Mouse (Mus musculus): ENCODE data around the gene Wasf2. TPM values are rescaled to one million over a fixed set of nuclear protein-coding genes. Genes with fewer than 3 reads are reported as not detected.

Wasf2 gene
- total RNA-seq, 2 experiments from 2014 or later: 27.3 to 34.8 TPM

DNA sequence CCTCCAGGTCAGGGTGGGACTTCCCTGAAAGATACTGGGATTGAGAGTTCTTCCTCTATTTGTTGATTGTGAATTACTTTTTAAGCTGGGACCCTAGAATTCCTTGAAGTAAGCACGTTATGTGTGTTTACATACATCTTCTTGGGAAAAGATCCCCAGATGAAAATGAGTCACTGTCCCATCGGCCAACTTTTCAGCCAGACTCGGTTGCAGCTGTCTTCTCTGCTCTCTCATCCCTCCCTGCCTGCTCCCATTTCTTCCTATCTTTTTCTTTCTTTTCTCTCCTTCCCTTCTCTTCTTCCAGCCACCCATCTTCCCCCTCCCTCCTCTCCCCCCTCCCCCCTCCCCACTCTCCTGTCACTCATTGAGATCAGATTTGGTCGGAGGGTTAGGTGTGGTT lies 64.7 kb downstream of the Wasf2 start:
- intact Hi-C loops (cut with DNase I): loop anchor here (10.0 kb wide), 1 partner anchor 60 kb away; the partner anchor contains the start of gene Wasf2
- no peak for DNase-seq (ENCODE audit: low spot score in 2 of 2)

DNA sequence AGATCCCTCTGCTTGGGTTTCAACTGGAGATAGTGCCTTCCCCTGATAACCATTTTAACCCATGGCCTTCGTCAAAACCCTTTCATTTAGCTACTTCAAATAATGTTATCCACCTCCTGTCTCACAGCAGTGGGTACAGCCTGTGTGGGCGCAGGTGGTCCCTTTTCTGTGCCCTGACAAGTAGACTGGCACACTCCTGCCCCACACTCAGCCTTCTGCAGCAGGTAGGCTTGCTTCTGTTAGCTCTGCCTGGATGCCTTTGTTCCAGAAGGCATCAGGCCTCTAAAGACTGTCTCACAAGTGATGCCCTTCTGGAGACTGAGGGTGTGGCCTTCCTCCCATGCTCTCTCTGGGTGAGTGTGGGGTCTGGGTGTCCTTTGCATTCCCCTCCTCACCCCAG lies 65.8 kb downstream of the Wasf2 start:
- DNase-seq (ENCODE audit: low spot score in 2 of 2): no peak
- intact Hi-C loops (cut with DNase I): loop anchor here (10.0 kb wide), 1 partner anchor 61 kb away; the partner anchor contains the start of gene Wasf2

DNA sequence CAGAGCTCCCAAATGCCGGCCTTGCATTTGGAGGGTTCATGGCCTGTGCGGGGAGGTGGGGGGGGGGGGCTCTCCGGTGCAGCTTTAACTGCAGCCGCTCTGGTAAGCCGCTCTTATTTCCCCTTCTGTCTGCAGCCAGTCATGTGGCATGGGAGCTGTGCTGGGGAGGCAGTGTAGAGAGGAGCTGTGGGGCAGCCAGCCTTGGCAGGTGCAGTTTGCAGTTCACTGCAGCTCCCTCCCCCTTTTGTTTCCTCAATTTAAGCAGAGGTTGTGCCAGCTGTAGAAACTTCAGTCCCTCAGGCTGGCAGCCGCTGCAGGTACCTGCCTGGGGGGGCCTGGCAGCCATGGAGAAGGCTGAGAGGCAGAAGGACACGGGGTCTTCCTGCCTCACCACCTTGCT lies 66.5 kb downstream of the Wasf2 start:
- intact Hi-C loops (cut with DNase I): loop anchor here (10.0 kb wide), 1 partner anchor 62 kb away; the partner anchor contains the start of gene Wasf2
- no peak for DNase-seq (ENCODE audit: low spot score in 2 of 2)

DNA sequence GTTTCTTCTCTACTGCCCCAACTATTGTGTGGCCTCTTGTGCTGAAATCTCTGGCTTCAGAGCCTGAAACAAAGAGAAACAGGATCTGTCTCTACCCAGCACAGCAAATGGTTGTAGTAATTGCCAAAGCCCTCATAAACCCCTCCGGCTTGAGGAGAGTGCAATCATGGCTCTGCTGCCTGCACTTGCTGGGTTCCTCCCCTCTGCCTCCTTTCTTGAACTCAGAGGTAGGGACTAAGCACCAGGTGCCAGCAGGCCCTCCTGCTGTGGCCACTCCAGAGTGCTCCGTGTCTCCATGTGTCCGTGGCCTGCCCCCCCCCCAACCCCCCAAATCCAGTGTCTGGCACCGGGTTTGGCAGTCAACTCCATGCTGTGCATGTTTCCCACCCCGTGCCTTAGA lies 67.0 kb downstream of the Wasf2 start:
- intact Hi-C loops (cut with DNase I): loop anchor here (10.0 kb wide), 1 partner anchor 63 kb away; the partner anchor contains the start of gene Wasf2
- DNase-seq (ENCODE audit: low spot score in 2 of 2): no peak

DNA sequence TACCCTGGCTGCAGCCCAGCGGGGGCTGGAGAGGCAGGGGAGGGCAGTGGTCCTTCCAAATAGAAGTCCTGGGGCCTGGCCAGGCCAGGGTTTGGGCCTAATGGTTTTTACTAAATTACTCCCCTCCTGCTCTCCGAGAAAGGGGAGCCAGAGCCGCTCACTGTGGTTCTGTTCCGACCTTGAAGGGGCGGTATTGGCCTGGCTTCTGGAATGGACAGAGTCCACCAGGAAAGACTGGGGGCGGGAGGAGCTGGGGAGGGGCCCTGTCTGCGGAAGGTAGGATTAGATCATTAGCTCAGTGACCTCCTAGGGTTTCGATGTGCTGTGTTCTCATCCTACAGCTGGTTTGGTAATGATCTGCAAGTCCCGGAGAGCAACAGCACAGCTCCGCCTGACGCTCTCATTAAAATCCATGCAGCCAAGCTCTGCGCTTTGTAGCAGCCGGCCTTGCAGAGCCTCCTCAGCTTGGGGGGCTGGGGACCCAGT lies 67.5 kb downstream of the Wasf2 start:
- no peak for DNase-seq (ENCODE audit: low spot score in 2 of 2)
- intact Hi-C loops (cut with DNase I): loop anchor here (10.0 kb wide), 1 partner anchor 63 kb away; the partner anchor contains the start of gene Wasf2

DNA sequence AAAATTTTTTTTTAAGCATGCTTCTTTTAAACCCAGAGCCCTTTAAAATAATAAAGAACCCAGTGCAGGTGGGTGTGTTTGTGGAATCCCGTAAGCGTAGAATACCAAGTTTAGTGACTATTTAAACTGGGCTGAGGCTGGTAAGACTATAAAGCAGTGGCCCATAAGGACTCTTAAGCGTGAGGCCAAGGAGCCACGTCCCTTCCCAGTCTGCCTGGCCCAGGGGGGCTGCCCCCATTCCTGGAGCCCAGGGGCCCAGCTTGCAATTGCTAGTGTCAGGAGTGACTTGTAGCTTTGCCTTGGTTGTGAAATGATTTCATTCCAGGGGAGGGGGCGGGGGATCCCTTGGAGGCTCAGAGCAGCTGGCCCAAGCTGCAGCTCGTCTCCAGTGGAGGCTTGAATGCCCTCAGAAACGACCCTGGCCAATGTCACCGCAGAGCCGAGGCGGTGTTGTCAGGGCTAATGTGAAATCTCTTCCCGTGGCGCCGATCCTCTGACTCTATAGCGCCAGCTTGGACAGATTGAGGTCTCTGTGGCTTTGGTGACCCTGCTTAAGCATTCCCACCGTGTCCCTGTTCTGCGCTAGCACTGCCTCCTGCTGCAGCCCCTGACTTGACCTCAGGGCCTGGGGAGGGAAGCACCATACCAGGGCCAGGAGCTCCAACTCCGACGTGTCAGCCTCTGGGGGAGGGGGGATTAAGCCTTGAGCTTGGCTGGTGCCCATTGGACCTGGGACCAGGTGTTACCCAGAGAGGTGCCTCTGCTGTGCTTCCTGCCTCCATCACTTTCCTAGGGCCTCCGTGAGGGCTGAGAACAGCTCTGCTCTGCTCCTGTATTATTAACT lies 68.3 kb downstream of the Wasf2 start:
- intact Hi-C loops (cut with DNase I): loop anchor here (10.0 kb wide), 1 partner anchor 64 kb away; the partner anchor contains the start of gene Wasf2
- no peak for DNase-seq (ENCODE audit: low spot score in 2 of 2)

DNA sequence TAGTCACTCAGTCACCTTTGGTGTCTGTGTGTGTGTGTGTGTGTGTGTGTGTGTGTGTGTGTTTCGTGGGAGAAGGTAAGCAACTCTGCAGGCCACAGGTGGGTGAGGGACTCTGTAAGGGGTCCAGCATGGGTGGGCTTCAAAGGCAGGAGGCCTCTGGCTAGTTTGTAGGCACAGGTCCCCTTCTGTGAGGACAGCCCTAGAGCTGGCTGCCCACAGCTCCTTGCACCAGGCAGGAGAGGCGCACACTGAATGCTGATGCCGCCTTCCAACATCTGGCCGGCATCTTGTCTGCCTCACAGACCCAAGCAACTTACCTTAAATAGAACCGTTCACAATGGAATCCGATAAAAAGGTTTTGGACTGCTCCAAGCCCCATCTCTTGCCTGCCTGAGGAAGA lies 69.4 kb downstream of the Wasf2 start:
- intact Hi-C loops (cut with DNase I): loop anchor here (10.0 kb wide), 2 partner anchors 65 to 255 kb away; partner anchors contain the start of gene Wasf2
- no peak for DNase-seq (ENCODE audit: low spot score in 2 of 2)

DNA sequence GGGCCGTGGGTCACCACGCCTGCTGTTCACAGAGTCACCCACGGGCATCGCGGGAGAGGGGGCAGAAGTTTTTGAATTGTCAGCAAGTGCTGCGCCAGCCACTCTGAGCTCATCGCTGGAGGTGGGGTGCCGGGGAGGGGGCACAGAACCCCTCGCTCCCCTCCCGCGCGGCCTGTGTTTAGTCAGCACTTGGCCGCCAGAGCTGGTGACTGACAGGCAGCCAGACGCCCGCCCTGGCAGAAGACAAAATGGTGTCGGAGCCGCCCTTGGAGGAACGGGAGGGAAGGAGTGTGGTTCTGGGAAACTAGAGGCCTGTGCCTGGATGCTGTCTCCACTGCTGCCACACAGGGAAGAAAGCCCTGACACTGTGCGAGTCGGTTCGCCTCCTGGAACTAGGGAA lies 70.0 kb downstream of the Wasf2 start:
- DNase-seq (ENCODE audit: low spot score in 2 of 2): peak in 1 of 2 experiments; percentile 56
- intact Hi-C loops (cut with DNase I): loop anchor here (10.0 kb wide), 1 partner anchor 254 kb away; no protein-coding TSS in a partner anchor

DNA sequence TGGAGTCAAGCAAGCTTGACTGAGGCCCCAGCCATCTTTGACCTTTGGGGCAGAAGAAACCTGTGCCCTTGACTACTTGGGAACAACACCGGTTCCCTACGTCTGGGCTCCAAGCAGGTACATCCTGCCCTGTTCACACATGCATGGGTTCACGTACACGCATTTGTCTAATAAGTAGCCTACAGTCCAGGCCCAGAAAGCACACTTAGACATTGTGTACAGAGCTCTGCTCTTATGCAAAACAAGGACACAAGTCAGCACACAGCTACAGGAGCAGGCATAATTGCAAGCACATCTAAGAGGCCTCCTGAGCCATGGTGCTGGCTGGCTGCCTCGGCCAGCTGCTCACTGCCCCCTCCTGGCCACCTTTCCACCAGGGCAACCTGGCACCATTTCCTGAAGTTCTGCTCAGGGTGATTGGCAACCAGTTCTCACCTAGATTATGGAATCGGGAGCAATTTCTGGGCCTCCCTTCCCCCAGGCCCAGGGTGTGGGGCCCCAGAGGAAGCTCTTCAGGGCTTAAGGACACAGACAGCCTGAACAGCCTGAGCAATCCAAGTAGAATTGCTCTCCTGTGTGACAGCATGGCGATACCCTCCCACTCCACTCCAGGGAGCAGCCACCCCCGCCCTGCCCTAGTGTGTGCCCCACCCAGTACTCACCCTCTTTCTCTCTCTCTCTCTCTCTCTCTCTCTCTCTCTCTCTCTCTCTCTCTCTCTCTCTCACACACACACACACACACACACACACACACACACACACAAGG lies 70.9 kb downstream of the Wasf2 start:
- intact Hi-C loops (cut with DNase I): loop anchor here (10.0 kb wide), 1 partner anchor 254 kb away; no protein-coding TSS in a partner anchor
- peak; percentile 52 to 64 for DNase-seq (ENCODE audit: low spot score in 2 of 2)

DNA sequence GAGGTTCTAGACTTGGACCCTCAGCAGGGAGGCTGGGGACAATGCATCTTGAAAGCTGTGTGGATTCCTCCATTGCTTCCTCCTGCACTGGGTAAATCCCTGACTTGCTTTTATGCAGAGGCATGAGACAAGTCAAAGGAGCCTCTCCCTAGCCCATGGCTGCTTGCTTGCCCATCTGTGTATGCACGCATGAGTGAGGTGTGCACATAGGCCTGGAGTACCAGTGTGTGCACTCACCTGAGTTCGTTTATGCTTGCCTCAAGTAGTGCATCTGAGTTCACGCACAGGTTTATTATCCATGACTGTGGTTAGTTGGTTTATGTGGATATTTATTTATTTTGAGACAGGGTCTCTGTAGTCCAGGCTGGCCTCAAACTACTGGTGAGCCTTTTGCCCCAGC lies 71.9 kb downstream of the Wasf2 start:
- DNase-seq (ENCODE audit: low spot score in 2 of 2): no peak
- intact Hi-C loops (cut with DNase I): loop anchor here (10.0 kb wide), 1 partner anchor 253 kb away; no protein-coding TSS in a partner anchor

DNA sequence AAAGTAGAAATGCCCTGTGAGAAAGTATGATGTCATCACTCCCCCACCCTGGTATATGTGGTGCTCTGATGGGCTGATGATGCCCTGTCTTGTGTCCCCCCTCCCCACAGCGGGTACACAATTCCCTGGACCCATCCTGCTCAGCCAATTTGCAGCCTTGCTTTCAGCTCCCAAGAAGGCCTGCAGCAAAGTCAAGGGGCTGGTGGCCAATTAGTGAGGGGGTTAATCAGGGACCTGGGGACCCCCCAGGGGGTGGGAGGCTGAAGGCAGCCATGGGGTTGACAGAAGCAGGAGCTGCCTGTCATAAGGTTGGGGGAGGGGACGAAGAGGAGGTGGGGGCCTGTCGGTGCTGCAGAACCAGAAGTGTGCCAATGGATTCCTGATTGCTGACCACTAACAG lies 73.3 kb downstream of the Wasf2 start:
- intact Hi-C loops (cut with DNase I): loop anchor here (10.0 kb wide), 1 partner anchor 251 kb away; no protein-coding TSS in a partner anchor
- no peak for DNase-seq (ENCODE audit: low spot score in 2 of 2)

DNA sequence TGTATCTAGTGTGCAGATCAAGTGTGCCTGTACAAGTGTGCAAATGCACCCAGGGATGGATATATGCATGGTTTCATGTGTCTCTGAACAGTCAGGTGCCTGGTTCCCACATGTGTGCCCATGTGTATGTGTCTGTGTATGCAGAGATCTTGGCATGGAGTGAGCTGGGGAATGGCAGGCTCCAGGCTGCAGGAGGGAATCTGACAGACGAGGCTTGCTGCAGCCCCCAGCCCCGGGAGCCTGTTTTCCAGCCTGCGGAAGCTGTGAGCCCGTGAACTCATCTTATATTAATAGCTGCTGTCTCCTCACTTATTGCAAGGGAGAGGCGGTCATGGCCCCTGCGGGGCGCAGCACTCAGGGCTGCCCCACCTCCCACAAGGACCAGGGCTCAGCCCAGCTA lies 74.1 kb downstream of the Wasf2 start:
- DNase-seq (ENCODE audit: low spot score in 2 of 2): no peak
- intact Hi-C loops (cut with DNase I): loop anchor here (10.0 kb wide), 1 partner anchor 250 kb away; no protein-coding TSS in a partner anchor

DNA sequence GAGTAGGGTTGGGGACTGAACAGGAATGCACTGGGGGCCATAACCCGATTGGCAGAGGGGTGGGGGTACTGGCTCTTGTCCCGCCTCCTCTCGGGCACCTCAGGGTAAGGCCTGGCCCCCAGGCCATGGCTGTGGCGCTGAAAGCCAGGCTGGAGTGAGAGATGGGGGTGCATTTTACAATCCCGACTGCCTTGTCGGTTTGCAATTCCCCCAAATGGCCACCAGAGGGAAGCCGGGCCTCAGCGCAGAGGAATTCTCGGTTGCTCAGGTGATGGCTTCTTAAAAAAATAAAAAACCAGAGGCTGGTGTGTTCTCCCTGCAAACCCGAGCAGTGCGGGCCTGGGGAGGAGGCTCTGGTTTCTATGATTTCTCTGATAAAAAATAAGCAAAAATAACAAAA lies 79.1 kb downstream of the Wasf2 start:
- intact Hi-C loops (cut with DNase I): loop anchor here (10.0 kb wide), 1 partner anchor 245 kb away; no protein-coding TSS in a partner anchor
- DNase-seq (ENCODE audit: low spot score in 2 of 2): peak; percentile 70

DNA sequence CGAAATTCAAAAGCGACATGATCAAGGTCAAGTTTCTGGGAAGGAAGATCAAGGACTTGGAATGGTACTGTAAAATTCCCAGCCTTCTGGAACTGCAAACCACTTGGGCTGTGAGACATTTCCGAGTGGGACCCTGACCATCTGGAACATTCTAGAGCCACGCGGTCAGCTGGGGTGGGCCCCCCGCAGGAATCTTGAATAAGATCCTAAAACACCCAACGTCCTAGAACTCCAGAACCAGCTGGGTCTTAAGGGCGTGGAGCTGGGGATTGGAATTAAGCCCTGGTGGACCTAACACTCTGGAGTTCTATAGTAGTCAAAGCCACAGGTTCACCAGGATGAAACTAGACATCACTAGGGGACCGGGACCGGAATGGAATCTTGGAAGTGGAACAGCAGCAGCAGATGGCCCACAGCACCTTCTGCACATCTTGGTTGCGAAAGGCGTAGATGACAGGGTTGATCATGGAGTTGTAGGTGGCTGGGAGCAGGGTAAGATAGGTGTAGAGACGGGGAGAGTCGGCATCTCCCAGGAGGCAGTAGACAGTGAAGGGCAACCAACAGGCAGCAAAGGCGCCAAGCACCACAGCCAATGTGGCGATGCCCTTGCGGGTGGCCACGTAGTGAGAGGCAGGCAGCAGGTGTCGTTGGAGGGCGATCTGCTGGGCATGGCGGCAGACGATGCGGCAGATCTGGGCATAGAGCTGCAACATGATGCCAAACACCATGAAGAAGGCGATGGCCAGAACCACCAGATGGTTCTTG lies 79.9 kb downstream of the Wasf2 start:
- DNase-seq (ENCODE audit: low spot score in 2 of 2): no peak
- intact Hi-C loops (cut with DNase I): loop anchor here (10.0 kb wide), 1 partner anchor 265 kb away; no protein-coding TSS in a partner anchor

DNA sequence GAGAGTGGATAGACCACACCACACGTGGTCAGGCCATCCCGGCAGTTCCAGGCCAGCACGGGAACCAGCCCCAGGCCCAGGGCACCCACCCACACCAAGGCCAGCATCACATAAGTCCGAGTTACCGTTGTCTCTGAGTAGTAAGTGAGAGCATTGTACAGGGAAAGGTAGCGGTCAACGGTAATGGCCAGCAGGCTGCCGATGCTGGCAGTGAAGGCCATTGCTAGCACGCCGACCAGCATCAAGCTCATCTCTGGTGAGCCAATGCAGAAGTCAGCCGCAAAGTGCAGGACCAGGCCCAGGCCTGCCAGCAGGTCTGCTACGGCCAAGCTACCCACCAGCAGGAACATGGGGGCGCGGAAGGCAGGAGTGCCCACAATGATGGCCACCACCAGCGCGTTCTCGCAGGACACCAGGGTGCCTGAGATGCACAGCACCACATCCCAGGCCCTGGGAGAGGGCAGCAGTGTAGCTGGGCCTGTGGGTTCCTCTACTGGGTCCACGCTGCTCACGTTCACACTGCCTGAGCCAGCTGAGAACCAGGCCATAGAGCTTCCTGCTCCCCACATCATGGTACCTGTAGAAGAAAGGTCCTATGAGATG lies 80.6 kb downstream of the Wasf2 start:
- no peak for DNase-seq (ENCODE audit: low spot score in 2 of 2)
- intact Hi-C loops (cut with DNase I): loop anchor here (10.0 kb wide), 1 partner anchor 266 kb away; no protein-coding TSS in a partner anchor

DNA sequence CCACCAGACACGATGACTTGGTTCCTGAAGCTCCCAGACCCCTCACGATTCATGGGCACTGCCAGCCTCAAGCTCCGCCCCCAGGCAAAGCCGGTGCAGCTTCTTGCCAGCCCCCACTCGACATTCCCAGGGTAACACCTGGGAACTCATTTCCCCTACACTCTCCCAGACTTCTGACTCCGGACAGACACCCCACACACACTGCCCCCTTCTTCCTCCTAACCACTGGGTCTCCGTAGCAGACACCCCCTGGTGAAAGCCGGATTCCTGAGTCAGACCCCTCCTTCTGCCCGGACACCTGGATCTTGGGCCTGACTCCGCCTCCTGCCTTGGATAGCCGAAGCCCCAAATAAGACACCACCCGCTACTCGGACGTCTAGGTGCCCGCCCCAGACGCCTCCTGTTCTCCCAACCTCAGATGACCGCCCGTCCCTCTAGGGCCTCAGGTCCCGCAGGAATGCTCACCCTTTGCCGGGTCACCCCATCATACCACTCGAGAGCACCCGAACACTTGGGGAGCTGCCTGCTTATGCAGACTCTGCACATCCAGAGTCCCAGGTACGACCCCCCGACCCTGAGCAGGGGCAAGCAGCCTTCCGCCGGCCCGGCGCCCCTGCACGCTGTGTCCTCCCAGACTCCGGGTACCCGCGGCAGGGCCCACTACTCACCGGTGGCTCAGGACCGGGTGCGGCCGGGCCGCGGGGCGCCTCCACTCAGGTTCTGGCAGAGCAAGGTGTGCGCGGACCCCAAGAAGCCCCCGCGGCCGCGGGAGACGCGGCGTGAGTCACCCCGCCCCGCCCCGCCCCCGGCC lies 81.7 kb downstream of the Wasf2 start, which contains the start of the genes Cd164l2 and Gpr3:
Gene Cd164l2, plus strand, starts transcription at position 381 of the 811 bp plus-strand sequence.
Gene Gpr3, minus strand, starts transcription at position 786 of the 811 bp plus-strand sequence.
- intact Hi-C loops (cut with DNase I): loop anchor here (1.0 to 10.0 kb wide), 2 partner anchors 201 to 267 kb away; partner anchors contain the start of gene Ahdc1
- peak in 1 of 2 experiments; percentile 60 for DNase-seq (ENCODE audit: low spot score in 2 of 2)

All from left cerebral cortex, postnatal 14 days (tissue).